In the genomic region with DNA sequence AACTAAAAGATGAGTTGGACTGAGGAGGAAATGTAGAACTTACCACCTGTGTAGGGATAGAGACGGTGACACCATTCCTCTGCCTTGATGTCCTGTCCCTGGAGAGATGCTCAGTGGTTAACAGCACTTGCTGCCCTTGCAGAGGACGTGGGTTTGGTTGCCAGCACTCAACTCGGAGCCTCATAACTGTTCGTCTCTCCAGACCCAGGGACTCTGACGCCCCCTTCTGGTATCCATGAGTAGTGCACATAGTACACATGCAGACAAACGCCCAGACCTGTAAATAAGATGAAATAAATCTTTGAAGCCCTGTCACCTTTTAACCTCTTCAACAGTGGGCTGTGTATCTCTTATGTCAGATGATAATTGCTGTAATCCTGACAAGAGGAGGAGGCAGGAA, we compare ENCODE assay signal across 12 mouse cellular contexts. TPM values are rescaled to one million over a fixed set of nuclear protein-coding genes. Genes with fewer than 3 reads are reported as not detected.
DNase-seq lines count a peak whose midpoint lies in the region; ATAC-seq and TF ChIP-seq lines count a peak whose summit lies in the region.
"Had no signal": no experiment of that assay in that cellular context is flagged by ENCODE, and none has a peak within 500 bp of the region (broad histone marks: within the 10 kb centered on the region; RNA-seq: fewer than 3 reads in every experiment).

No protein-coding gene starts in this region.

- peak; percentile 49 for TF ChIP-seq CTCF in hindbrain, postnatal 0 days (IDR thresholded peaks at IDR 0.05; ENCODE audit: low read depth)
- peak; percentile 48; the same call in 1 of the 2 replicates for TF ChIP-seq CTCF in G1E (IDR thresholded peaks at IDR 0.05; ENCODE audit: low read depth, low read length)

- H3K4me1 ChIP-seq in hindbrain, postnatal 0 days (ENCODE audit: insufficient read depth, low read length), result no peaks in the 10 kb centered on the region
- no peaks in the 10 kb centered on the region for H3K4me1 ChIP-seq in hindbrain, embryonic 13.5 days (replicated peaks)
- H3K4me1 ChIP-seq in midbrain, embryonic 11.5 days (ENCODE audit: control insufficient read depth, insufficient read depth, low read length), result no peaks in the 10 kb centered on the region
- H3K4me1 ChIP-seq in midbrain, embryonic 14.5 days (ENCODE audit: control insufficient read depth, insufficient read depth, low read length), result no peaks in the 10 kb centered on the region
- no peaks in the 10 kb centered on the region for H3K4me1 ChIP-seq in G1E (ENCODE audit: insufficient read depth, low read depth, low read length)
- no peaks in the 10 kb centered on the region for H3K4me1 ChIP-seq in hindbrain, embryonic 14.5 days (replicated peaks; ENCODE audit: control insufficient read depth, insufficient read depth, low read length)
- H3K4me1 ChIP-seq: limb, embryonic 13.5 days had no signal

- no peak for ATAC-seq in hindbrain, postnatal 0 days
- no peak for ATAC-seq in hindbrain, embryonic 13.5 days (ENCODE audit: low FRiP score)
- no peak for ATAC-seq in midbrain, embryonic 11.5 days (ENCODE audit: low FRiP score)
- no peak for ATAC-seq in midbrain, embryonic 14.5 days (ENCODE audit: low FRiP score, low TSS enrichment)
- no peak for ATAC-seq in G1E (ENCODE audit: extremely low read depth, insufficient number of reproducible peaks, low FRiP score, poor library complexity, severe bottlenecking)
- peak; percentile 45 for ATAC-seq in megakaryocyte progenitor cell, adult 5-6 weeks (replicated peaks; ENCODE audit: poor library complexity)
- ATAC-seq in hindbrain, embryonic 14.5 days (ENCODE audit: low FRiP score), result no peak

- H3K4me2 ChIP-seq in hindbrain, postnatal 0 days (ENCODE audit: low read depth, low read length), result no peak overlapping the region
- H3K4me2 ChIP-seq in hindbrain, embryonic 13.5 days, result no peak overlapping the region
- no peak overlapping the region for H3K4me2 ChIP-seq in midbrain, embryonic 11.5 days
- no peak overlapping the region for H3K4me2 ChIP-seq in midbrain, embryonic 14.5 days (ENCODE audit: low read length)
- no peak overlapping the region for H3K4me2 ChIP-seq in hindbrain, embryonic 14.5 days (replicated peaks)
- H3K4me2 ChIP-seq: limb, embryonic 13.5 days had no signal

- H3K9ac ChIP-seq in hindbrain, postnatal 0 days (replicated peaks; ENCODE audit: low read length), result no peak overlapping the region
- no peak overlapping the region for H3K9ac ChIP-seq in hindbrain, embryonic 13.5 days
- H3K9ac ChIP-seq in midbrain, embryonic 11.5 days (ENCODE audit: low read length), result no peak overlapping the region
- H3K9ac ChIP-seq in midbrain, embryonic 14.5 days (replicated peaks; ENCODE audit: low read length), result no peak overlapping the region
- H3K9ac ChIP-seq in hindbrain, embryonic 14.5 days, result no peak overlapping the region
- H3K9ac ChIP-seq: limb, embryonic 13.5 days had no signal

- H3K27ac ChIP-seq in hindbrain, postnatal 0 days, result no peak overlapping the region
- no peak overlapping the region for H3K27ac ChIP-seq in hindbrain, embryonic 13.5 days
- H3K27ac ChIP-seq in midbrain, embryonic 11.5 days (ENCODE audit: low read depth, low read length), result no peak overlapping the region
- H3K27ac ChIP-seq in midbrain, embryonic 14.5 days (replicated peaks; ENCODE audit: low read depth, low read length), result no peak overlapping the region
- H3K27ac ChIP-seq in hindbrain, embryonic 14.5 days, result no peak overlapping the region
- H3K27ac ChIP-seq: limb, embryonic 13.5 days had no signal

- DNase-seq in hindbrain, postnatal 0 days (ENCODE audit: low spot score), result no peak
- peak; percentile 82 for DNase-seq in midbrain, embryonic 11.5 days (ENCODE audit: low spot score, missing footprints)
- DNase-seq in midbrain, embryonic 14.5 days, result no peak
- DNase-seq in G1E (ENCODE audit: low spot score), result no peak
- no peak for DNase-seq in left cerebral cortex, adult 8-10 months (ENCODE audit: low spot score in 2 of 2)
- no peak for DNase-seq in hindbrain, embryonic 14.5 days (ENCODE audit: low spot score)
- DNase-seq: kidney, adult 9 months; layer of hippocampus, adult 9-11 months; retina, postnatal 1 day had no signal

- H3K4me3 ChIP-seq in hindbrain, postnatal 0 days (ENCODE audit: low read length), result no peak overlapping the region
- no peak overlapping the region for H3K4me3 ChIP-seq in hindbrain, embryonic 13.5 days
- no peak overlapping the region for H3K4me3 ChIP-seq in midbrain, embryonic 11.5 days (ENCODE audit: low read depth, low read length)
- no peak overlapping the region for H3K4me3 ChIP-seq in midbrain, embryonic 14.5 days (replicated peaks; ENCODE audit: low read depth, low read length)
- no peak overlapping the region for H3K4me3 ChIP-seq in G1E (ENCODE audit: low read depth, low read length)
- no peak overlapping the region for H3K4me3 ChIP-seq in hindbrain, embryonic 14.5 days (replicated peaks; ENCODE audit: low read length)
- H3K4me3 ChIP-seq: limb, embryonic 13.5 days had no signal

- WGBS in hindbrain, postnatal 0 days, result 82% methylated on average over 6 of the region's 6 CpGs
- 83% methylated on average over 6 of the region's 6 CpGs for WGBS in hindbrain, embryonic 13.5 days
- 79% methylated on average over 6 of the region's 6 CpGs for WGBS in midbrain, embryonic 11.5 days
- WGBS in midbrain, embryonic 14.5 days, result 79% methylated on average over 6 of the region's 6 CpGs
- 82% methylated on average over 6 of the region's 6 CpGs for WGBS in hindbrain, embryonic 14.5 days

- no peaks in the 10 kb centered on the region for H3K9me3 ChIP-seq in hindbrain, postnatal 0 days (ENCODE audit: low read length)
- no peaks in the 10 kb centered on the region for H3K9me3 ChIP-seq in hindbrain, embryonic 13.5 days
- no peaks in the 10 kb centered on the region for H3K9me3 ChIP-seq in midbrain, embryonic 11.5 days (ENCODE audit: control insufficient read depth, low read length)
- no peaks in the 10 kb centered on the region for H3K9me3 ChIP-seq in midbrain, embryonic 14.5 days (ENCODE audit: control insufficient read depth, low read length)
- no peaks in the 10 kb centered on the region for H3K9me3 ChIP-seq in G1E (replicated peaks)
- H3K9me3 ChIP-seq in hindbrain, embryonic 14.5 days (ENCODE audit: control insufficient read depth, low read length), result no peaks in the 10 kb centered on the region
- H3K9me3 ChIP-seq: limb, embryonic 13.5 days had no signal

- peaks cover 23% of the 10 kb centered on the region for H3K36me3 ChIP-seq in hindbrain, postnatal 0 days (ENCODE audit: insufficient read depth, low read length)
- H3K36me3 ChIP-seq in hindbrain, embryonic 13.5 days, result peaks cover 85% of the 10 kb centered on the region
- H3K36me3 ChIP-seq in midbrain, embryonic 11.5 days (ENCODE audit: control insufficient read depth, insufficient read depth, low read length), result peaks cover 14% of the 10 kb centered on the region
- peaks cover 62% of the 10 kb centered on the region for H3K36me3 ChIP-seq in midbrain, embryonic 14.5 days (ENCODE audit: control insufficient read depth, insufficient read depth, low read length)
- H3K36me3 ChIP-seq in G1E (replicated peaks), result peaks cover 93% of the 10 kb centered on the region
- peaks cover 78% of the 10 kb centered on the region for H3K36me3 ChIP-seq in hindbrain, embryonic 14.5 days (replicated peaks; ENCODE audit: control insufficient read depth, insufficient read depth)

- H3K27me3 ChIP-seq in hindbrain, postnatal 0 days (ENCODE audit: insufficient read depth, low read length), result no peaks in the 10 kb centered on the region
- no peaks in the 10 kb centered on the region for H3K27me3 ChIP-seq in hindbrain, embryonic 13.5 days
- no peaks in the 10 kb centered on the region for H3K27me3 ChIP-seq in midbrain, embryonic 11.5 days (ENCODE audit: control insufficient read depth, insufficient read depth, low read length)
- no peaks in the 10 kb centered on the region for H3K27me3 ChIP-seq in midbrain, embryonic 14.5 days (ENCODE audit: control insufficient read depth, insufficient read depth, low read length)
- no peaks in the 10 kb centered on the region for H3K27me3 ChIP-seq in G1E (ENCODE audit: insufficient read depth, low read length)
- H3K27me3 ChIP-seq in hindbrain, embryonic 14.5 days (ENCODE audit: control insufficient read depth, insufficient read depth, low read length), result no peaks in the 10 kb centered on the region
- H3K27me3 ChIP-seq: limb, embryonic 13.5 days had no signal

RNA-seq across cellular contexts. Expression of a gene that starts 17.9 kb away (rescaled TPM):
- 34.4 and 39.8 TPM in 2 replicates for total RNA-seq in hindbrain, postnatal 0 days (2014; rRNA removed)
- polyA plus RNA-seq in hindbrain, postnatal 0 days (2015; fragmentation: Nextera tagmentation; extraction: Ambion mirVana), result 73.7 and 83.0 TPM in 2 replicates
- polyA plus RNA-seq in hindbrain, embryonic 13.5 days (2015; fragmentation: Nextera tagmentation; extraction: Ambion mirVana), result 78.7 and 82.4 TPM in 2 replicates
- 41.1 and 42.7 TPM in 2 replicates for polyA plus RNA-seq in midbrain, embryonic 11.5 days (2014; fragmentation: Nextera tagmentation; extraction: Ambion mirVana)
- 54.8 and 72.9 TPM in 2 replicates for polyA plus RNA-seq in midbrain, embryonic 14.5 days (2014; fragmentation: Nextera tagmentation; extraction: Ambion mirVana)
- total RNA-seq in G1E (2014; fragmentation: Nextera tagmentation) (86.2 and 94.0 TPM in 2 replicates), G1E (2017) (45.0 and 46.7 TPM in 2 replicates)
- polyA plus RNA-seq in G1E (2012), result 10.2 and 12.4 TPM in 2 replicates
- total RNA-seq in megakaryocyte progenitor cell, adult 5-6 weeks (2015), result 39.3 and 40.3 TPM in 2 replicates
- total RNA-seq in megakaryocyte progenitor cell, adult 5-6 weeks (2017), result 36.6 and 62.7 TPM in 2 replicates
- 10 to 100 TPM; 26.7 to 32.6 (median 30.1) TPM for total RNA-seq in left cerebral cortex, adult 8-10 months (2022)
- polyA plus RNA-seq in hindbrain, embryonic 14.5 days (2014; fragmentation: Nextera tagmentation; extraction: Ambion mirVana), result 49.2 and 51.9 TPM in 2 replicates

RNA-seq across cellular contexts. Expression of a gene that starts 18.0 kb away (rescaled TPM):
- 24.9 and 31.4 TPM in 2 replicates for total RNA-seq in hindbrain, postnatal 0 days (2014; rRNA removed)
- polyA plus RNA-seq in hindbrain, postnatal 0 days (2015; fragmentation: Nextera tagmentation; extraction: Ambion mirVana), result 43.2 and 52.3 TPM in 2 replicates
- 31.3 and 40.2 TPM in 2 replicates for polyA plus RNA-seq in hindbrain, embryonic 13.5 days (2015; fragmentation: Nextera tagmentation; extraction: Ambion mirVana)
- 24.2 and 30.1 TPM in 2 replicates for polyA plus RNA-seq in midbrain, embryonic 11.5 days (2014; fragmentation: Nextera tagmentation; extraction: Ambion mirVana)
- polyA plus RNA-seq in midbrain, embryonic 14.5 days (2014; fragmentation: Nextera tagmentation; extraction: Ambion mirVana), result 32.6 and 50.3 TPM in 2 replicates
- total RNA-seq in G1E (2014; fragmentation: Nextera tagmentation), result 32.8 and 48.6 TPM in 2 replicates
- total RNA-seq in G1E (2017), result 29.4 and 34.2 TPM in 2 replicates
- polyA plus RNA-seq in G1E (2012), result 22.6 and 23.9 TPM in 2 replicates
- 22.7 and 23.0 TPM in 2 replicates for total RNA-seq in megakaryocyte progenitor cell, adult 5-6 weeks (2015)
- total RNA-seq in megakaryocyte progenitor cell, adult 5-6 weeks (2017), result 19.2 and 32.1 TPM in 2 replicates
- total RNA-seq in left cerebral cortex, adult 8-10 months (2022), result 10 to 100 TPM; 22.9 to 28.0 (median 25.9) TPM
- polyA plus RNA-seq in hindbrain, embryonic 14.5 days (2014; fragmentation: Nextera tagmentation; extraction: Ambion mirVana), result 41.3 and 41.5 TPM in 2 replicates

RNA-seq across cellular contexts. Expression of a gene that starts 26.1 kb away (rescaled TPM):
- 35.6 and 38.1 TPM in 2 replicates for total RNA-seq in hindbrain, postnatal 0 days (2014; rRNA removed)
- polyA plus RNA-seq in hindbrain, postnatal 0 days (2015; fragmentation: Nextera tagmentation; extraction: Ambion mirVana), result 46.7 and 48.7 TPM in 2 replicates
- polyA plus RNA-seq in hindbrain, embryonic 13.5 days (2015; fragmentation: Nextera tagmentation; extraction: Ambion mirVana), result 52.5 and 52.8 TPM in 2 replicates
- 64.7 and 68.7 TPM in 2 replicates for polyA plus RNA-seq in midbrain, embryonic 11.5 days (2014; fragmentation: Nextera tagmentation; extraction: Ambion mirVana)
- 41.5 and 55.8 TPM in 2 replicates for polyA plus RNA-seq in midbrain, embryonic 14.5 days (2014; fragmentation: Nextera tagmentation; extraction: Ambion mirVana)
- total RNA-seq in G1E (2014; fragmentation: Nextera tagmentation) (not detected in 2 replicates), G1E (2017) (0.22 and 0.58 TPM in 2 replicates)
- not detected in 2 replicates for polyA plus RNA-seq in G1E (2012)
- total RNA-seq in megakaryocyte progenitor cell, adult 5-6 weeks (2015), result 10.6 and 10.7 TPM in 2 replicates
- 4.3 and 6.8 TPM in 2 replicates for total RNA-seq in megakaryocyte progenitor cell, adult 5-6 weeks (2017)
- 10 to 100 TPM; 34.4 to 39.4 (median 36.7) TPM for total RNA-seq in left cerebral cortex, adult 8-10 months (2022)
- 62.2 and 63.0 TPM in 2 replicates for polyA plus RNA-seq in hindbrain, embryonic 14.5 days (2014; fragmentation: Nextera tagmentation; extraction: Ambion mirVana)

RNA-seq across cellular contexts. Expression of a gene that starts 44.2 kb away (rescaled TPM):
- 26.2 and 27.4 TPM in 2 replicates for total RNA-seq in hindbrain, postnatal 0 days (2014; rRNA removed)
- polyA plus RNA-seq in hindbrain, postnatal 0 days (2015; fragmentation: Nextera tagmentation; extraction: Ambion mirVana), result 44.7 and 47.0 TPM in 2 replicates
- 28.9 and 31.9 TPM in 2 replicates for polyA plus RNA-seq in hindbrain, embryonic 13.5 days (2015; fragmentation: Nextera tagmentation; extraction: Ambion mirVana)
- 31.8 and 33.9 TPM in 2 replicates for polyA plus RNA-seq in midbrain, embryonic 11.5 days (2014; fragmentation: Nextera tagmentation; extraction: Ambion mirVana)
- 23.3 and 25.8 TPM in 2 replicates for polyA plus RNA-seq in midbrain, embryonic 14.5 days (2014; fragmentation: Nextera tagmentation; extraction: Ambion mirVana)
- 53.6 and 54.1 TPM in 2 replicates for total RNA-seq in G1E (2014; fragmentation: Nextera tagmentation)
- total RNA-seq in G1E (2017), result 68.0 and 74.6 TPM in 2 replicates
- polyA plus RNA-seq in G1E (2012), result 19.5 and 21.9 TPM in 2 replicates
- total RNA-seq in megakaryocyte progenitor cell, adult 5-6 weeks (2015), result 137 and 148 TPM in 2 replicates
- 77.6 and 90.6 TPM in 2 replicates for total RNA-seq in megakaryocyte progenitor cell, adult 5-6 weeks (2017)
- 10 to 100 TPM; 12.7 to 40.4 (median 22.1) TPM for total RNA-seq in left cerebral cortex, adult 8-10 months (2022)
- polyA plus RNA-seq in hindbrain, embryonic 14.5 days (2014; fragmentation: Nextera tagmentation; extraction: Ambion mirVana), result 36.4 and 37.0 TPM in 2 replicates

Comparison
In these comparisons a context has a peak if more than half of its experiments do, and no peak if none do; other contexts are left out.
1. RNA of a gene that starts 26.1 kb away (polyA plus RNA-seq): 64.7 to 68.7 TPM in midbrain, embryonic 11.5 days, 62.2 to 63.0 TPM in hindbrain, embryonic 14.5 days, 41.5 to 55.8 TPM in midbrain, embryonic 14.5 days, 52.5 to 52.8 TPM in hindbrain, embryonic 13.5 days and 46.7 to 48.7 TPM in hindbrain, postnatal 0 days; not detected in G1E; every median in the first group is over 10 times any median in the second.